Mouse (Mus musculus): ENCODE data around the gene Socs7. TPM values are rescaled to one million over a fixed set of nuclear protein-coding genes. Genes with fewer than 3 reads are reported as not detected.

Socs7 gene
- polyA plus RNA-seq, 1 experiment from 2014 or later = 2.2 TPM

GRCm38 (mm10) chr11:97325224-97325623 lies 37.1 kb upstream of the Socs7 start:
- DNase-seq (ENCODE audit: low spot score) (no peak), ATAC-seq (replicated peaks; ENCODE audit: low FRiP score) (no peak)
- Histone ChIP-seq H3K4me3 (ENCODE audit: low read depth, low read length) (no peak overlapping the region), H3K9me3 (ENCODE audit: control insufficient read depth, low read length) (no peaks in the 10 kb centered on the region), H3K27me3 (replicated peaks; ENCODE audit: control insufficient read depth, insufficient read depth, low read length) (no peaks in the 10 kb centered on the region), H3K27ac (ENCODE audit: low read depth, low read length) (no peak overlapping the region), H3K9ac (ENCODE audit: low read depth, low read length) (no peak overlapping the region), H3K36me3 (ENCODE audit: control insufficient read depth, insufficient read depth, low read length) (peaks cover 45% of the 10 kb centered on the region), H3K4me1 (replicated peaks; ENCODE audit: control insufficient read depth, insufficient read depth, low read length) (no peaks in the 10 kb centered on the region), H3K4me2 (no peak overlapping the region)
- WGBS = 60% methylated on average over 1 of the region's 1 CpGs

- Histone ChIP-seq H3K4me1 (replicated peaks; ENCODE audit: control insufficient read depth, insufficient read depth, low read length) (0 out of 2 replicates have a peak, but pooled peaks cover 3% of the 10 kb centered on the region), H3K9ac (ENCODE audit: low read depth, low read length) (no peak overlapping the region), H3K27ac (ENCODE audit: low read depth, low read length) (no peak overlapping the region), H3K36me3 (ENCODE audit: control insufficient read depth, insufficient read depth, low read length) (peaks cover 43% of the 10 kb centered on the region), H3K4me2 (no peak overlapping the region), H3K9me3 (ENCODE audit: control insufficient read depth, low read length) (no peaks in the 10 kb centered on the region), H3K27me3 (replicated peaks; ENCODE audit: control insufficient read depth, insufficient read depth, low read length) (no peaks in the 10 kb centered on the region), H3K4me3 (ENCODE audit: low read depth, low read length) (no peak overlapping the region)
- ATAC-seq (replicated peaks; ENCODE audit: low FRiP score) (no peak), DNase-seq (ENCODE audit: low spot score) (no peak)
- 29% methylated on average over 9 of the region's 9 CpGs for WGBS
These were observed 34.2 kb upstream of the Socs7 start for GRCm38 (mm10) chr11:97328148-97328547.

GRCm38 (mm10) chr11:97330315-97330714 lies 32.0 kb upstream of the Socs7 start:
- H3K27me3 ChIP-seq (replicated peaks; ENCODE audit: control insufficient read depth, insufficient read depth, low read length) = peaks cover 6% of the 10 kb centered on the region; the same call in 1 of the 2 replicates
- H3K27ac ChIP-seq (ENCODE audit: low read depth, low read length) = no peak overlapping the region
- no peak overlapping the region for H3K9ac ChIP-seq (ENCODE audit: low read depth, low read length)
- H3K4me1 ChIP-seq (replicated peaks; ENCODE audit: control insufficient read depth, insufficient read depth, low read length) = 0 out of 2 replicates have a peak, but pooled peaks cover 3% of the 10 kb centered on the region
- DNase-seq (ENCODE audit: low spot score) = no peak
- no peak overlapping the region for H3K4me3 ChIP-seq (ENCODE audit: low read depth, low read length)
- H3K36me3 ChIP-seq (ENCODE audit: control insufficient read depth, insufficient read depth, low read length) = peaks cover 30% of the 10 kb centered on the region; the same call in 1 of the 2 replicates
- H3K9me3 ChIP-seq (ENCODE audit: control insufficient read depth, low read length) = no peaks in the 10 kb centered on the region
- no peak overlapping the region for H3K4me2 ChIP-seq
- 95% methylated on average over 1 of the region's 1 CpGs for WGBS
- ATAC-seq (replicated peaks; ENCODE audit: low FRiP score) = no peak

GRCm38 (mm10) chr11:97331231-97332190 lies 30.8 kb upstream of the Socs7 start:
- H3K4me3 ChIP-seq (ENCODE audit: low read depth, low read length) = no peak overlapping the region
- WGBS = 88% methylated on average over 12 of the region's 12 CpGs
- H3K9me3 ChIP-seq (ENCODE audit: control insufficient read depth, low read length) = no peaks in the 10 kb centered on the region
- no peak overlapping the region for H3K27ac ChIP-seq (ENCODE audit: low read depth, low read length)
- peaks cover 20% of the 10 kb centered on the region; the same call in 1 of the 2 replicates for H3K36me3 ChIP-seq (ENCODE audit: control insufficient read depth, insufficient read depth, low read length)
- H3K4me2 ChIP-seq = no peak overlapping the region
- DNase-seq (ENCODE audit: low spot score) = no peak
- H3K9ac ChIP-seq (ENCODE audit: low read depth, low read length) = no peak overlapping the region
- ATAC-seq (replicated peaks; ENCODE audit: low FRiP score) = no peak
- peaks cover 16% of the 10 kb centered on the region for H3K27me3 ChIP-seq (replicated peaks; ENCODE audit: control insufficient read depth, insufficient read depth, low read length)
- H3K4me1 ChIP-seq (replicated peaks; ENCODE audit: control insufficient read depth, insufficient read depth, low read length) = 0 out of 2 replicates have a peak, but pooled peaks cover 3% of the 10 kb centered on the region

- Histone ChIP-seq H3K27ac (ENCODE audit: low read depth, low read length) (no peak overlapping the region), H3K27me3 (replicated peaks; ENCODE audit: control insufficient read depth, insufficient read depth, low read length) (peaks cover 32% of the 10 kb centered on the region), H3K4me3 (ENCODE audit: low read depth, low read length) (no peak overlapping the region), H3K36me3 (ENCODE audit: control insufficient read depth, insufficient read depth, low read length) (peaks cover 7% of the 10 kb centered on the region; the same call in 1 of the 2 replicates), H3K9ac (ENCODE audit: low read depth, low read length) (no peak overlapping the region), H3K9me3 (ENCODE audit: control insufficient read depth, low read length) (no peaks in the 10 kb centered on the region), H3K4me2 (no peak overlapping the region), H3K4me1 (replicated peaks; ENCODE audit: control insufficient read depth, insufficient read depth, low read length) (0 out of 2 replicates have a peak, but pooled peaks cover 3% of the 10 kb centered on the region)
- WGBS = 47% methylated on average over 9 of the region's 9 CpGs
- DNase-seq (ENCODE audit: low spot score) = no peak
- ATAC-seq (replicated peaks; ENCODE audit: low FRiP score) = no peak
These were observed 29.3 kb upstream of the Socs7 start for GRCm38 (mm10) chr11:97333044-97333443.

GRCm38 (mm10) chr11:97333896-97334295 lies 28.5 kb upstream of the Socs7 start:
- Histone ChIP-seq H3K27ac (ENCODE audit: low read depth, low read length) (no peak overlapping the region), H3K9me3 (ENCODE audit: control insufficient read depth, low read length) (no peaks in the 10 kb centered on the region), H3K36me3 (ENCODE audit: control insufficient read depth, insufficient read depth, low read length) (peaks cover 4% of the 10 kb centered on the region; the same call in 1 of the 2 replicates), H3K27me3 (replicated peaks; ENCODE audit: control insufficient read depth, insufficient read depth, low read length) (peaks cover 40% of the 10 kb centered on the region), H3K4me1 (replicated peaks; ENCODE audit: control insufficient read depth, insufficient read depth, low read length) (0 out of 2 replicates have a peak, but pooled peaks cover 3% of the 10 kb centered on the region), H3K9ac (ENCODE audit: low read depth, low read length) (no peak overlapping the region), H3K4me2 (no peak overlapping the region), H3K4me3 (ENCODE audit: low read depth, low read length) (no peak overlapping the region)
- ATAC-seq (replicated peaks; ENCODE audit: low FRiP score) = no peak
- no peak for DNase-seq (ENCODE audit: low spot score)
- WGBS = 75% methylated on average over 1 of the region's 1 CpGs

GRCm38 (mm10) chr11:97334400-97334799 lies 28.0 kb upstream of the Socs7 start:
- WGBS = 76% methylated on average over 9 of the region's 9 CpGs
- no peaks in the 10 kb centered on the region for H3K9me3 ChIP-seq (ENCODE audit: control insufficient read depth, low read length)
- DNase-seq (ENCODE audit: low spot score) (no peak), ATAC-seq (replicated peaks; ENCODE audit: low FRiP score) (no peak)
- peaks cover 43% of the 10 kb centered on the region for H3K27me3 ChIP-seq (replicated peaks; ENCODE audit: control insufficient read depth, insufficient read depth, low read length)
- no peak overlapping the region for H3K4me3 ChIP-seq (ENCODE audit: low read depth, low read length)
- H3K4me1 ChIP-seq (replicated peaks; ENCODE audit: control insufficient read depth, insufficient read depth, low read length) = 0 out of 2 replicates have a peak, but pooled peaks cover 3% of the 10 kb centered on the region
- H3K4me2 ChIP-seq = no peak overlapping the region
- H3K9ac ChIP-seq (ENCODE audit: low read depth, low read length) = no peak overlapping the region
- no peak overlapping the region for H3K27ac ChIP-seq (ENCODE audit: low read depth, low read length)
- H3K36me3 ChIP-seq (ENCODE audit: control insufficient read depth, insufficient read depth, low read length) = peaks cover 3% of the 10 kb centered on the region; the same call in 1 of the 2 replicates

- Histone ChIP-seq H3K27ac (ENCODE audit: low read depth, low read length) (no peak overlapping the region), H3K27me3 (replicated peaks; ENCODE audit: control insufficient read depth, insufficient read depth, low read length) (peaks cover 46% of the 10 kb centered on the region), H3K4me1 (replicated peaks; ENCODE audit: control insufficient read depth, insufficient read depth, low read length) (0 out of 2 replicates have a peak, but pooled peaks cover 3% of the 10 kb centered on the region), H3K9ac (ENCODE audit: low read depth, low read length) (no peak overlapping the region), H3K4me3 (ENCODE audit: low read depth, low read length) (no peak overlapping the region), H3K36me3 (ENCODE audit: control insufficient read depth, insufficient read depth, low read length) (no peaks in the 10 kb centered on the region), H3K4me2 (no peak overlapping the region), H3K9me3 (ENCODE audit: control insufficient read depth, low read length) (no peaks in the 10 kb centered on the region)
- 37% methylated on average over 6 of the region's 6 CpGs for WGBS
- no peak for ATAC-seq (replicated peaks; ENCODE audit: low FRiP score)
- DNase-seq (ENCODE audit: low spot score) = no peak
These were observed 26.1 kb upstream of the Socs7 start for GRCm38 (mm10) chr11:97336238-97336637.
